Mouse (Mus musculus) stomach, postnatal 0 days (tissue): ENCODE measurements at regions not wholly inside any gene's neighbourhood (a gene's known extent, or its start where the extent isn't known, plus 50 kb on each side); places are given as distances from the start of the nearest gene placed in this dataset.

Experiments used
- CTCF ChIP-seq: IDR thresholded peaks from 2 replicates; pipeline ENCODE4 v1.5.1; 2016; ENCODE audit warnings: antibody characterized with exemption, low read depth, mild to moderate bottlenecking, moderate library complexity
- EP300 ChIP-seq: optimal IDR thresholded peaks from 2 replicates; pipeline ENCODE3; 2016; ENCODE audit warnings: antibody characterized with exemption

DNA sequence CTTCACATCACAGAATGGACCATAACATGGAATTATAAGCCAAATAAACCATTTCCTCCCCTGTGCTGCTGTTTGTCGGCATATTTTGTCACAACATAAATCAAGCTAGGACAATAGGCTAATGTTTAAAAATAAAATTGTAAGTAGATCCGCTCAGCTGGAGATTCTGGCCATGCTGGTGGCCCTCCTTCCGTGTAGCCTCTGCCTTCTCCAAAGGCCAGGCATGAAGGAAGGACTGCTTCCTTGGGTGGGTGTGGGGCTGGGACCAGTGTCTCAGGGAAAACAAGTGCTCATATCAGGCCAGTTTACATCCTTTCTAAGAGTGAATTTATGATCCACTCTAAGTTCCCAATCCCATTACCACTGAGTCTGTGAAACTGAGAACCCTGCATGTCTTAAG is 206.3 kb upstream of the Ppp2r2d start:
- TF ChIP-seq CTCF, result no peak
- no peak for TF ChIP-seq EP300
